Mouse (Mus musculus) heart, postnatal 14 days (tissue): ENCODE measurements at regions not wholly inside any gene's neighbourhood (a gene's known extent, or its start where the extent isn't known, plus 50 kb on each side); places are given as distances from the start of the nearest gene placed in this dataset.
"Not testable (repeated sequence)": the region's sequence is repeated elsewhere in the genome, so short reads cannot be mapped to it uniquely, and the experiment has no call there.

Source experiments
- DNase-seq, 2 experiments: peaks; one replicate each; pipeline ENCODE4 v3.0.0; 2021 to 2022
- intact Hi-C: fragments of 180-260 bp; cut with DNase I; formaldehyde crosslinking; loops from one replicate; pipeline ENCODE4 v1.15.1; 2025

DNA sequence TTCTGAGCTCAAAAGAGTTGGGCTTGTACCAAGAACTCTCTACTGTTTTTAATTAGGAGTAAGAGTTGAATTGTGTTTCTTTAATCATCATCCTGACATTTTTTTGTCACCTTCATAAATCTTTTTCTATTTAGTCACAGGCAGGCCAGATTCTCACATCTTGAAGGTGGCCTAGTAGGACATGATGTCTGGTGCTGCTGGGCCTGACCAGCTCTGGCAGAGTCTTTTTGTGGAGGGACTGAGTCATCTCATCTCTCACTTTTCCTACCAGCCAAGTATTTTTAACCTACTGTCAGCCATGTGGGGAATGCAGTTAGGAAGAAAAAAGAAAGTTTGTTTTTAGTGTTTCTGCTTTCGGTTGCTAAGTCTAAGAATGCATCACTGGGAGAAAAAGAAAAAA, 506.7 kb upstream of the Tbl1xr1 start:
- no peak for DNase-seq
- intact Hi-C loops, result loop anchor here (10.0 kb wide), 1 partner anchor 365 kb away; no protein-coding TSS in a partner anchor

DNA sequence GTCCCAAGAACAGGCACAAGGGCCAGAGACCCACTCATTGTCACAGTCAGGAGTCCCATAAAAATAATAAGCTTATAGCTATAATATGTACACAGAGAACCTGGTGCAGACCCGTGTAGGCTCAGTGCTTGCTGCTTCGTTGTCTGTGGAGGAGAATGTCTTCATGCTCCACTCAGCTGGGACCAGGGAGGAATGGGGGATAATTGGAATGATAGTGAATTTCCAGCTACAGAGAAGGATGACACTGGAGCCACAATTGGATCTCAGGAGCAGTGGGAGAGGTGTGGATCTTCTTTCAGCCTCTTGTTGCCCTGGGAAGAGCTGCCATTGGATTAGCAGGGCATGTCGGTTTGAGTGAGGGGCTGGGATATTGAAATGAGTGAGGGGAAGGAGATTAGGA, 497.8 kb upstream of the Tbl1xr1 start:
- no peak for DNase-seq
- intact Hi-C loops, result no loop called here

DNA sequence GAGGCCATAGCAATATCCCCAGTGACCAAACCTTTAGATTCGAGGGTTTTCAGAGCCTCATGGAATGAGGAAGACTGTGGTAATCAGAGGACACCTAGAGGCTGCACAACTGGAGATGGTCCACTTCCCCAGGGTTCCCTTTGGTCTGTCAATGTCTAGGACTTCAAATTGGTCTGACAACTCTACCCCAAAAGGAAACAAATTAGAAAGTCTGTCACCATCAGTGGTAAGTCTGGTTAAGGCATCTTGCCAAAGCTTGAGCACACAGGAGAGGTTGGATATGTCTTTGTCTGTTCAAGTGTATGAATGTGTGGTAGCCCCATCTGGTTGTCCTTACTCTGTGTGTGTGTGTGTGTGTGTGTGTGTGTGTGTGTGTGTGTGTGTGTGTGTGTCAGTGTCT, 494.3 kb upstream of the Tbl1xr1 start:
- DNase-seq, result no peak
- intact Hi-C loops, result no loop called here

DNA sequence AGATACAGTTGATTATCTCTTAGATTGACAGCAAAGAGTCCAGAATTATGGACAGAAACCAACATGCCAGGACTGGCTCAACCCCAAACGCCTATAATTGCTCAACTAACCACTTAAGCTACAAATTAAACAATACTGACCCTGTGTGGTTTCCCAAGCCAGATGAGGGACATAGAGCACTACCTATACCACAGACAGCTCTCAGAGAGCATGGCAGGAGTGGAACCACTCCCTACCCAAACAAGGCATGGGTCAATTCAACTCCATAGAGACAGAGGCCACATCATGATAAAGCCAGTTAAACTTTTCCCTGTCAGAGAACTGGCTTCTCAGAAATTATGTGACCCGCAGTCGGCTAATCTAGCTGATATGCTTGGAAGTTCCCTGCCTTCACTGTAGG, 490.7 kb upstream of the Tbl1xr1 start:
- intact Hi-C loops, result no loop called here
- DNase-seq, result no peak

DNA sequence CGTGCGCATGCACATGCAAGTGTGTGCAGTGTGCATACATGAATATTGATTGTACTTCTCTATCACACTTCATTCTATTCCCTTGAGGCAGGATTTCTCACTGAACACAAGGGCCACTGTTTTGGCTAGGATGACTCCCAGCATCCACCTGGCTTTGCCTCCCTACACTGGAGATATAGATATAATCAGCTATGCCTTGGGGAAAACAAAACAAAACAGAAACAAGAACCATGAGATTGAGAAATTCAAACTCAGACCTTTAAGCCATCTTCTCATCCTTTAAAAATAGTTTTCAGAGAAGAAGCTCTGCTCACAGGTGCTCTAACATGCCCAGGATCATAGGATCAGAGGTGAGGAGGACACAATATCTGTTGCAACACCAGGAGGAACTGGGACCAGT, 469.6 kb upstream of the Tbl1xr1 start:
- DNase-seq, result no peak
- intact Hi-C loops, result no loop called here

DNA sequence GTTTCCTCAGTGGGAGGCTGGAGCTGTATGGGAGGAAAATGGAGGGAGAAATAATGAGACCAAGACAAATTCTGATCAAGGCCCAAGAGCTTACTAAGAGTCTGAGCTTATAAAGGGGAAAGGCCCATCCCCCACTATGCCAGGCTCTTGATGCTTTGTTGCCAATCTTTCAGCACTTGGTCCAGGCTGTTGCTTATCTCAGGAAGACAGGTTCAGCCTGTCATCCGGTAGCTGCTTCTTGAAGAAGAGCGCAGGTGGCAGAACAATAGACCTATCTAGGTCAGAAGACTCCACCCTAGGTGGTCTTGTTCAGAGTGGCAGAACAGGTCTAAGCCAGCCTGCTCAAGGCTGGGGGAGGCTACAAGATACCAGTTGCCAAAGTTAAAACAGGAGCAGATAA, 466.2 kb upstream of the Tbl1xr1 start:
- DNase-seq, result no peak
- intact Hi-C loops, result no loop called here

DNA sequence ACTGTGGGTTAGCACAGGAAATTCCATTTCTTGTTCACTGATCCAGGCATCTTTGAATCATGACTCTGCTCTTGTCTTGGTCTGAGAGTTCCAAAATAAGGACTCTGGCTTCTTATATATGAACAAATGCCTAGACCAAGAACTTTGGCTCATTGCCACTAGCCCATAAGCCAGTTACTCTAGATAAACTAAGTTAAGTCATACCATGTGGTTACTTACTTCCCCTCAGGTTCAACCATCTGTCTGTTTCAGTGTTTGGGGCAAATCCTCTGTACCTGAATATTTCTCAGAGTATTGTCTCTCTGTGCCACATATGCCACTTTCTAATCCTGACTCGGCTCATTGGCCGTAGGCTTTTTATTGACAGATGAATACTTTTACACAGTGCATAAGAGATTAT, 454.7 kb upstream of the Tbl1xr1 start:
- DNase-seq, result no peak
- intact Hi-C loops, result loop anchor here (5.0 to 10.0 kb wide), 2 partner anchors 313 to 456 kb away; partner anchors contain the start of gene Tbl1xr1

DNA sequence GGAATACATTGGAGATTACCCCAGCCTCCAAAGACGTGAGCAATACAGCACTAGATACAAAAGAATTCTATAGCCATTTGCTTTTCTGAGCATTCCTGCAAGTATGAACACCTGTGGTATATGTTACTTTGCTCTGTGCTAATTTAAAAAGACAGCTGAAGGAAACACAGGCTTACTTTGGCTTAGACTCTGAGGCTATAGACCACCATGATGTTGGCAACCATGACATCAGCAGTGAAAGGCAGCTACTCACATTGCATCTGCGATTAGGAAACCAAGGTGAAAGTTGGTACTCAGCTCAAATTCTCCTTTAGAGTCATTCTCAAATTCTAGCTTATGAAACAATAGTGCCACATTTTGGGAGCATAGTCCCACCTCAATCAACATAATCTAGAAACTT, 451.4 kb upstream of the Tbl1xr1 start:
- intact Hi-C loops, result loop anchor here (10.0 kb wide), 1 partner anchor 310 kb away; no protein-coding TSS in a partner anchor
- DNase-seq, result no peak

DNA sequence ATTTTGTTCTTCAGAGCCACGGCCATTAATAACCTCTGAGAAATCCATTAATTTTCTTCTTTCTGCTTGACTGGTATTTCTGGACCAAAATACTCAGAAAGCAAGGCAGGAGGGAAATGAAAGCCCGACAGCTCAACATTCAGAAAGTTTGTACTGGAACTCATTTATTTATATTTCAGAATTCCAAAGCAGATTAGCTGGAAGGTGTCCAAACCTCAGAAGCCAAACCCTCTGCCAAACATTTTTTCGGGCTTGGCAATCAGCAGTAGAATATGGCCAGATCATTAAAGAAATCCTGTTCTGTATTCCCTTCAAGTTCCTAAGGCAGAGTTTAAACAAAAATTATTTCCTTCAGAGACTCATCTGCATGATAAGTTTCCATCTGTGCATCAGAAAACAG, 450.4 kb upstream of the Tbl1xr1 start:
- intact Hi-C loops, result loop anchor here (10.0 kb wide), 1 partner anchor 309 kb away; no protein-coding TSS in a partner anchor
- peak; percentile 8 to 61 for DNase-seq

DNA sequence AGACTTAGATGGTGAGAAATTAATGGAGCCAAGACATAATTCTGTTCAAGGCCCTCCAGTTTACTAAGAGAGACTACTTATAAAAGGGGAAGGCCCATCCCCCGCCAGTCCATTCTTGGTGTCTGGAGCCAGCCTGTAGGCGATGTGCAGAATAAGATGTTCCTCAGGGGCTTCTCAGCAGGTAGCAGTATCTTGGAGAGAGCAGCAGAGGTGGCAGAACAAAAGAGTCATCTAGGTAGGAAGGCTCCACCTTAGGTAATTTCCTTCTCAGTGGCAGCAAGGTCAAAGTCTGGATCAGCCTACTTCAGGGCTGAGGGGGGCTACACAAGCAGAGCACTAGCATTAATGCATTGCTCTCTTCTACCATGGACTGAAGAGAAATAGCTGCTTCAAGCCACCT, 449.4 kb upstream of the Tbl1xr1 start:
- not testable (repeated sequence) for DNase-seq
- intact Hi-C loops, result loop anchor here (10.0 kb wide), 1 partner anchor 308 kb away; no protein-coding TSS in a partner anchor

DNA sequence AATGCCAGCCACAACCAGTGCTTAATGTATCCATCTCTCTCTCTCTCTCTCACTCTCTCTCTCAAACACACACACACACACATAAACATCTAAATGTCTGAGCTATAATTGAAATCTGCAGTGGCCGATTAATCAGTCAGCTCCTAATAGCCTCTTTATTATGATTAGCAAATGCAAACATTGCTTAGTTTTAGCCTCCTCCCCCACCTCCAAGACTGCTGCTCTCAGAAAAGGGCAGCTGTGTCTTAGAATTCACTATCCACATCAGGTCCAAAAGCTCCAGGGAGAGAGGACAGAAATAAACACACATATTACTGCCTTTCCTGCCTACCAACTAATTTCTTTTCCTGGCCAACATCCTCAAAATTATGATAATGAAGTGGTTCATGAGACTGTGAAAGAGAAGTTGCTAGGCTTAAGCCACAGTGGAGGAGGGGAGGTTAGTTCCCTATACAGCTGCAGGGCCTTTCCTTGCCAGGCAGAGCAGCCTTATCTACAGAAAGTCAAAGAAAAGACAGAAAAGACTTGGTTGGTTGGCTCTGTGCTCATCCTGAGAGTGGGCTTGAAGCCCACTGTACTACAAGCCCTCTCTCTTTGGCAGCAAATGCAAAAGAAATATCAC, 442.7 kb upstream of the Tbl1xr1 start:
- intact Hi-C loops, result no loop called here
- DNase-seq, result peak; percentile 4 to 44

DNA sequence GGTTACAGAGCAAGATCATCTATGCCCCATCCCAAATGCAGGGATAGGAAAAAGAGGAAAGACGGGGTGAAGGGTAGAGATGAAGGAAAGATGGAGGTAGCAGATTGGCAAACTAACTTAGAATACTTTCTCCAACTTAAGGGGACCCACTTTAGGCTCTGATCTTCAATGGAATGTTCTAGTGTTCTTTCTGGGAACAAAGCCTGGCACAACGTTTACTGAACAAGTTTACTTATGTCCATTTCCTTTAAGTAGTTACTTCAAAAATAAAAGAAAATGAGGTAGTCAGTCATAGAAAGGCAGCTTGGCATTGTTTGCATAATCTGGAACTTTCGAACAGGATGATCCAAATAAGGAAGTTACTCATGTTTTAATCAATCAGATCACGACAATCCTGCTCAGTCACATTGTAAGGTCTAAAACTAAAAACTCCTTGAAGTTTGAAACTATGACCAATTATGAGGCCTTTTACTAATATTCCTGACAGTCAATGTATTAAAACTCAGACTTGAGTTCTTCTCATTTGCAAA, 441.7 kb upstream of the Tbl1xr1 start:
- intact Hi-C loops, result no loop called here
- DNase-seq, result no peak

DNA sequence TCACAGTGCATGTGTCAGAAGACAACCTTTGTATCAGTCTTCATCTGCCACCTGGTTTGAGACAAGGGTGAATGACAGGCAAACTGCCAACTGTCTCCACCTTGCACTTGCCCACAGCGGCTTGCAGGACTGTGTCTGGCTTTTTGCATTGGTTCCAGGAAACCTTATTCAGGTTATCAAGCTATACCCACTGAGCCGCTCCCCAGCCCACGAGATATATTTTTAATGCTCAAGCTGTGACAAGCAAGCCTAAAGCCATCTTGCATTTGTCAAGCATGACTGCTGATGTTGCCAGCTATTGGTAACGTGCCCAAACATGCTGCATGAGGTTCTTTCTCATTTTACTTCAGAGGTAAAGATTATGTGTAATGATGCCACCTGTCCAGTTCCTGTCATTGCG, 437.6 kb upstream of the Tbl1xr1 start:
- DNase-seq, result no peak
- intact Hi-C loops, result no loop called here

DNA sequence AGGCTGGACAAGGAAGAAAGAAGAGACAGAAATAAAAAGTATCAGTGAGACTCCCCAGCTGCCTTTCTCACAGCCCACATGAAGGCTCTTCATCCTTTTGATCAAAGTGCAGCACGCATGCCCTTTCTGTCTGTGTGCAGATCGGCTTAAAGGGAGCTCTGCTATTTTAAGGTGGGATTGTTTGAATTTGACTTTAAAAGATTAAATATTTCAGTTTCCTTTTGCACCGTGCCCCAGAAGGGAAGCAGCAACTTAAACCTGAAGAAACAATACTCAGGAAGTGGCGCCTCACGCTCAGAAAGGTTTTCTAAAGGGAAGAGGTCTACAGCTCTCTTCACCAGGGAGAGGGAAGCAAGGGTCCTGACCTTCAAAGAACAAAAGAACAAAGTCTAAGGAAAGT, 436.9 kb upstream of the Tbl1xr1 start:
- DNase-seq, result no peak
- intact Hi-C loops, result no loop called here

DNA sequence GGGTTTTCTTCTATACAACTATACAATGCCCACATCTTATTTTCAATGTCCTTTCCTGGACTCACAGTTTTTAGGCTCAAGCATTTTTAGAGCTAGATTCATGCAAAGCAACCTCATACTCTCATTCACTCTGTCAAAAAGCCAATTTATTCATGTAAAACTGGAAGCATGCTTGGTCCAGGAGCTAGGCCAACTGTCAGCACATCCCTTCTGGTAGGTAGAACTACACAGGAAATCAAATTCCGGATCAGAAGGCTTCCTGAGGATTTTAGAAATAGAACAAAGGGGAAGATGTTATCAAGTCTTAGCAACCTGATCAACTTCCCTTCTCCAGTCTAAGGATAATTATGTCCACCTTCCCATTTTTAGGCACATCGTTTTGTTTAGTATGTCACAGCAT, 432.4 kb upstream of the Tbl1xr1 start:
- DNase-seq, result no peak
- intact Hi-C loops, result loop anchor here (5.0 kb wide), 1 partner anchor 112 kb away; no protein-coding TSS in a partner anchor

DNA sequence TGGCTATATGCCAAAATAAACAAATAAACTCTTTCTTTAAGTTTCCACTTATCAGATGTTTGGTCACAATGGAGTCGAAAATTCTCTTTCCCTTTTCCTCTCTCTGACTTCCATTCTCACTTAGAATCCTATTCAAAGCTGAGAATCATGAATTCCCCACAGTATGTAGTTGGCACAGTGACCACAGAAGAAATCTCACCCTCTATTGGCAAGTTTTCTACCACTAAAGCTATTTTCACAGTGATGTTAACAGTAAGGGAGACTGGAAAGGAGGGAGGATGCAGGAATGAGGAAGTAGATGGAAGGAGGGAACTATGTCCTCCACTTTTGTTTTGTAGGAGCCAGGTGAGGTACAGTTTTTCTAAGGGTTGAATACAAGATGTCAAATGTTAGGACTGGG, 431.2 kb upstream of the Tbl1xr1 start:
- no peak for DNase-seq
- intact Hi-C loops, result no loop called here

DNA sequence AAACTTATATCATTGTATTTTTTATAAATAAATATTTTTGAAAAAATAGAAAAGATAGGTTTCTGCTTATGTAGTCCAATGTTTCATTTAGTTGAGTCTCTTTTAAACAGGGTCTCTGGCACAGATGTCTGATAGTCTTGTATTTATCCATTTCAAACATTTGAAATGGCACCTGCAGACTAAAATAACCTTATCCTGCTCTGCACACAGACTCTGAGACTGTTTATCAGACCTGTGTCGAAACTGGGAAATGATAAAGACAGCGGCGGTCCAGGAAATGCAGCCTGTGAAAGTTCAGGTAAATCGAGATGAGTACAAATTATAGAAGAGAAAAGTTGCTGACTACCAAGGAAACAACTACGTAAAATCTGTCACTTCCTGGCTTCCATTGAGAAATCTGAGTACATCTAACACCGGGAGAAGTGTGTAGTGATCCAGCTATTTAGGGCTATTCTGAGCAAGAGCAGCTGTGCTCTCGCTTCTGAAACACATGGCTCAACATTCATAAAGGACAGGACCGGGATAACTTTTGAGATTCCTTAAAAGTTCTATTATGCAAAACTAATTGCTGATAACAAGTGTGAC, 426.5 kb upstream of the Tbl1xr1 start:
- DNase-seq, result no peak
- intact Hi-C loops, result no loop called here

DNA sequence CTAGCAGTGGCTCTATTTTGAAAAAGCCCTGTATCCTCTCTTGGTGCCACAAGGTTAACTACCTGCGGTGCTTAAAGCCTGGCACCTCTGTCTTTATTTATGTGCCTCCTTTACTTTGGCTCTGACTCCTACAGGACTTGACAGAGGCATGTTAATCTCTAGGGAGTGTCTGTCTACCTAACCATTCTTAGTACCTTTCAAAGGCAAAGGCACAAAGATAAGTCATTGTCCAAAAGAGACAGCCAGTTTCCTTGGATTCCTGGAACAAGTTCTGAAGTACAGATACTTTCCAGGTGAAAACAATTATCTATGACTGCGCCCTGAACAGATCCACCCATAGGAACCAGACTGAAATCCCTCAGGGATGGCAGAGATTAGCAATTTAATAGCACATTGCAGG, 421.2 kb upstream of the Tbl1xr1 start:
- intact Hi-C loops, result no loop called here

DNA sequence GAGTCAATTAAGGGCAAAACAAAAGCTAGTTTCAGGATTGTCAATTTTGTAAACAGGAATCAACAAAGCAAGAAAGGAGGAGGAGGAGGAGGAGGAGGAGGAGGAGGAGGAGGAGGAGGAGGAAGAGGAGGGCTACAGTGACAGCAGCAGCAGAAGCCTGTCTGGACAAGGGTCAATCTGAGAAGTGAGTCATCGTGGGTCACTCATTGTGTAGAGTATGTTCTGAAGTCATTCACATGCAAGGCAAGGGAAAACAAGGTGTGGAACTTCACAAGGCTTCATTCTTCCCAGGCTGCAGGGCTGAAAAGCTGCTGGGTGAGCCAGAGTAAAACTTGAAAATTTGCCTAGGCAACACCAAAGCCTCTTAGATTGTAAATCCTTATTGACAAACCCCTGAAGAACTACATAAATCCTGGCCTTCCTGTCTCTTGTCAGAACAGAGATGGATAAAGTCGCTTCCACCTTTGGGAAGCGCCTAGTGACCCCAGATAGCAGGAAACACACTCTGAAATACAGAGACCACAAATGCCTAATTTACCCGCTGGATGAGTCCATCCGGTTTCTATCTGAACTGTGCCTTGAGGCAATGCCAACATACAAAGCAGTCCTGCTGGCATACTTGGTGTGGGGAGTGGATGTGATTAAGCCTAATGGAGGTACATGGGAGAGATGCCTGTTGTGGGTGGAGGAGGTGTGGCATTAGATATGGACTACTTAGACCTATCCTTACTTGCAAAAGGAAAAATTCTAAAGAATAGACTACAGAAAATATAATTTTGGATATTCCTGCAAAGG, 408.9 kb upstream of the Tbl1xr1 start:
- intact Hi-C loops, result no loop called here
- no peak for DNase-seq

More for the DNA sequence above, 421.2 kb upstream of the Tbl1xr1 start:
- no peak for DNase-seq

DNA sequence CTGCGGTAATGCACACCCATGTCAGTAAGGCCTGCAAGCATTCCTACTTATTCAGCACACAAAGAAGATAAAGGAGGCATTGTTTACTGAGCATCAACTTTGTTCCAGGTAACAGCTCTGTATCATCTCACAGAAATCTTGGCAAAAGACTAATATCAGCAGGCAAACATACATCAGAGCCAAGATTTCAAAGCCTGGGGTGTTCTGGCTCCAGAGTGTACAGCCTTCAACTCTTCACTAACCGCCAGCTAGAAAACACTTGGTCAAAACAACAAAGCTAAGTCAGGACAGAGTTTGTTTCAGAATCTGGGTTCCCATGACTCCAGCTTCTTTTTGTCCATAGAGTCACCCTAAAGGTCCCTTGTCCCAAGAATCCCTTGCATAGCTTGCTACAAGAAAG, 404.6 kb upstream of the Tbl1xr1 start:
- intact Hi-C loops, result no loop called here

DNA sequence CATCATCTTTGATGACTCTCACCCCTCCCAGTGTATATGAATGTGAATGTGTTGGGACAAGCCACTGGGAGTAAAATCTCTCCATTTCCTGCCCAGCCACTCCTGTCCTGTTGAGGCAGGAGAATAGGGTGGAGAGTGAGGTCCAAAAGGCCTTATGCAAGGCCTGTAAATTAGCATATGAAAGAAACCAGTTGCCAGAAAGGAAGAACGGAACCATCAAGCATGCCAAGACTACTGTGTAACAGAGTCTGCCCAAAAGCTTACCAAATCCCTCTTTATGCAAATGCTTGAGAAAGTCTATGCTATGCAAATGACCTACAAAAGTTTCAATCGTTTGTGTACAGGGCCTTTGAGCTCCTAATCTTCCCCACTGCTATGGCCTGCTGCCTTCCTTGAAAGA, 404.0 kb upstream of the Tbl1xr1 start:
- no peak for DNase-seq
- intact Hi-C loops, result no loop called here

More for the DNA sequence above, 404.6 kb upstream of the Tbl1xr1 start:
- DNase-seq, result no peak
